Mouse (Mus musculus): ENCODE results near the gene Gng7.

- TF ChIP-seq CTCF (IDR thresholded peaks at IDR 0.05; ENCODE audit: low read depth): no peak
- no peak for TF ChIP-seq EP300 (IDR thresholded peaks at IDR 0.05; ENCODE audit: low read depth)
These were observed 110.6 kb downstream of the Gng7 start for GRCm38 (mm10) chr10:80904004-80904693.
